Mouse (Mus musculus): ENCODE measurements around the gene Stard13.

The Stard13 gene

DNA sequence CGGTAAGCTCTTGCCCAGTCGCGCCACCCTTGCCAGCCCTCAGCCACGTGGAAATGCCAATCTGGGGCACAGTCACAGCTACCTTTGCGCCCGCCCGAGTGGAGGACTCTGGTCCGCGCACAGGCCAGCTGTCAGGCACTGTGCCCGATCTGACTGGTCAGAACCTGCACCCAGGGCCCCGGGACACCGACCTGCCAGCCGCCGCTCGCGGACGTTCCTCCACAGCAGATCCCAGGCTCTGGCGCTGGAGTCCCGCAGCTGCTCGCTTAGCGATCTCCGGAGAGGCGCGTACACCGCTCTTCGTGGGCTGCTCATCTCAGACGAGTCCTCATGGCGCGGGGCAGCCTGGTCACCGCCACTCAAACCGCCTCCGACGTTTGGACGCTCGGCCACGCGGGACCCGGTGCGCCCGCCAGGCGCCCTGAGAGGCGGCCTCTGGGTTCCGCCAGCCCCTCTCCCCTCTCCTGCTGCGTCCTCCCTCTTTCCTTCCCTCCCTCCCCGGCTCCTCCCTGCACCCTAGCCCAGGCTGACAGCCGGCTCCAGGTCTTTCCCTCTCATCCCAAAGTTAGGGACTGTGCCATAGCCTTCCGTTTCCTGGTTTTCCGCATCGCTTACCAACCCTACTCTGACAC is at the start of gene Stard13:
Stard13 (minus strand) TSS at position 437 of the 632 bp plus-strand sequence.
- no peak for DNase-seq (ENCODE audit: low read depth)

DNA sequence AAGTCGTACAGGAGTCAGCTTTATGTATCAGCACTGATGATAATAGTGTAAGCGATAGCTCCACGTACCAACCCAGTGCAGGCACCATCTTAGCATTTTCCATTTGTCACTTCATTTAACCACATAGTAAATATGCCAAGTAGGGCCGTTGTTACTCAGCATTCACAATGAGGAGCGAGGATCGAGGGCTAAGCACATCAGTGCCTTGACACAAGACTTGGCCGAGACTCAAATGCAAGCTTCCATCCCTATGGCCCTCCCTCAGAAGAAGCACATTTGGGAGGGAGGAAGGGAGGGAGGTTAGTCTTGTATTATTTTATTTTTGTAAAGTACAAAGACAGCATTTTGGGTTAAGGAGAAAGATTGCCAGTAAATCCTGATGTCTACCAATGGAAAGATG is 45.9 kb upstream of the Stard13 start:
- no peak for DNase-seq (ENCODE audit: low read depth)

- DNase-seq (ENCODE audit: low read depth), result no peak
Measured at GRCm38 (mm10) chr5:151277927-151278326, 44.3 kb upstream of the Stard13 start.

GRCm38 (mm10) chr5:151275986-151276385 is 42.4 kb upstream of the Stard13 start:
- DNase-seq (ENCODE audit: low read depth), result no peak

DNA sequence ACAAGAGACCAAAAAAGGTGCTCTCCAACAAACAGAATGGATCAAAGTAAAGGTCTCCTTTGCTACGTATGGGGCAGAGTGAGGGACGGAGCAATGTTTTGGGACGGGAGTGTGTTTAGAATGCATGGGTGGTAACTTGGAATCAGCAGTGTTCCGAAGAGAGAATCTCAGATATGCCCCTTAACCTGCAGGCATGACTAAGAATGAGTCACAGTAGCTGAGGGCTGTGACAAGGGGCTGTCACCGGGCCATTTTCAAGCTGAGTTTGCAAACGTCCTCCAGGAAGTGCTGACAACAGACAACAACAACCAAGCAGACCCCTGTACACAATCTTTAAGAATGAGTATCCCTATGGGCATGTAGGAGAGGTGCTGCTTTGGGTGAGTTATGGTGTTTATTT is 40.6 kb upstream of the Stard13 start:
- no peak for DNase-seq (ENCODE audit: low read depth)

GRCm38 (mm10) chr5:151270815-151271214 is 37.2 kb upstream of the Stard13 start:
- no peak for DNase-seq (ENCODE audit: low read depth)

DNA sequence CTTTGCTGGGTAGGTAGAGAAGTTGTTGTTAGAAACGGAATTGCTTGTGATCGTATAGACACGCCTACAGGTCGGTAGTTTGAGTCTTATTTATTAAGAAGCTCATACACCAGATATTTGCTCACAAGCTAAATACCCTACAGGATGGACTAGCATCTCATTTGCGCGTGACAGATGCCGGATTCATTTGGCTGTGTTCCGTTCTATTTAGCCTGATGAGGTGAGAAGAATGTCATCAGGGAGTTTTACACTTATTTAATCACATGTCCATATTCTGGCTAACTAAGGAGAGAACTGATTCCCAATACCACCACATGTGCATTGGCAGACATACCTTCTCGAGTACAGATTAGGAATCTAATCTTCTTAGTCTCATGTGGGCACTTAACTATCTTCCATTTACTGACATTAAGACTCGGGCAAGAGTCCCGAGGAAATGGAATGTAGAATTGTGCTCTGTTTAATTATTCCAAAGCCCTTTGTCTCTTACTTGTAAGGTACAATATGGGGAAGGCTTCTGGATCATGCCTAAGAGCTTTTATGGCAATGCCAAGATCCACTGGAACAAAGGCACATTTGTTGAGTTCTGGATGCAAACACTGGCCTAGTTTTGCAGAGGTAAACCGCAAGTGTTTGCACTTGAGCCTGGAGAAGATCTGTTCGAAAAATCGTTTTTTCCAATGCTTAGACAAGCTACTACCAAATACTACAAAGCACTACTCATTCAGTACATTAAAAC is 33.4 kb upstream of the Stard13 start:
- DNase-seq (ENCODE audit: low read depth), result no peak

- no peak for DNase-seq (ENCODE audit: low read depth)
Measured at GRCm38 (mm10) chr5:151261558-151261957, 27.9 kb upstream of the Stard13 start.

GRCm38 (mm10) chr5:151252213-151252612 is 18.6 kb upstream of the Stard13 start:
- DNase-seq (ENCODE audit: low read depth), result no peak

- no peak for DNase-seq (ENCODE audit: low read depth)
Measured at GRCm38 (mm10) chr5:151251656-151252055, 18.0 kb upstream of the Stard13 start.

DNA sequence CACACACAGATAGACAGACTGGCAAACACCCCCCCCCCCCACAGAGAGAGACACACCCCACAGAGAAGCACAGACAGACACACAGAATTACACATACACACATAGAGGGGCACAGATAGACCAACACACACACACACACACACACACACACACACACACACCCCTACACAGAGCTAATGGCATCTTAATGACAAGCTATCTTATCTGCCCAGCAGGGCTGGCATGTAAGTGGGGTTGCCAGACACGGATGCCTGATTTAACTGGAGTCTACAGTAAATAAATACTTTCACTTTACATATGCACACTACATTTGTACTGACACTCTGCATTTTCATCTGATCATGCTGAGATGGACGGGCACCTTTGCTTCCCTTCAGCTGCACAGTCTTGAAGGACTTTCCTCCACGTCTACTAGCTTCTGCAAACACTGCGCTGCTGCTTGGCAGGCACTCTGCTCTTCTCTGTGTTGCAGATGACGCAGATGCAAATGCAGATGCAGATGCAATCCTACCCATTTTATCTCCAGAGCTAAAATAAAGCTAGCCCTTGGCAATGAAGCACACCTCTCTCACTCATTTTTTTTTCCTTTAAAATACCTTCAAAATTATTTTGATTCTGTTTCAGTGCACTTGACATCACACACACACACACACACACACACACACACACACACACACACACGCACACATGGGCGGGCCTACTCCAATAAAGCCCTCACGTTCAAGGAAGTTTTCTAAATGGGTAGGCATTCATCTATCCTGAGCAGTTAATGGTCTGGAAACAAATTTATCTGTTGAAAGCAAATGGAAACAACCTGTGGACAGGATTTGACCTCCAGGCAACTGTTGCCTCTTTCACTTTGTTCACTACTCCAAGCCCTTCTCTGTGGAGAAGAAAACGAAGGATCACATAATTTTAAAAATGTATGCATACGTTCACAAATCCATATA is 15.3 kb upstream of the Stard13 start:
- DNase-seq (ENCODE audit: low read depth), result no peak

GRCm38 (mm10) chr5:151248084-151248483 is 14.4 kb upstream of the Stard13 start:
- no peak for DNase-seq (ENCODE audit: low read depth)

- DNase-seq (ENCODE audit: low read depth), result no peak
Measured at GRCm38 (mm10) chr5:151247115-151247875, 13.7 kb upstream of the Stard13 start.

DNA sequence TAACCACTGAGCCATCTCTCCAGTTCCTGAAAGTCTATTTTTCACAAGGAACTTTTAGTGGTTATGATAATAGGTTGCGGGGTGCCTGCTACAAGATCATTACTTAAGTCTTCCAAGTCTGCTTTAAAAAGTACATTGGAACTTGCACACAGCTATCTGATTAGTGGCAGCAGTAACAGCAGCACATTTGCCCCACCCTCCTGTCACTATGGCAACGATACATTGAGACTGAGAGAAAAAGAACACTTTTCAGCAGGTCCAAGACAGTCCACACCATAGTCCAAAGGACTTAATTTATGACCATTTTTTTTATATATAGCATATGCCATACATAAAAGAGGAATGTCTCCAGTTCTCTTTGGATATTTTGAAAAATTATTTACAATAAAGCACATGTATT is 12.7 kb upstream of the Stard13 start:
- DNase-seq (ENCODE audit: low read depth), result peak; percentile 22

DNA sequence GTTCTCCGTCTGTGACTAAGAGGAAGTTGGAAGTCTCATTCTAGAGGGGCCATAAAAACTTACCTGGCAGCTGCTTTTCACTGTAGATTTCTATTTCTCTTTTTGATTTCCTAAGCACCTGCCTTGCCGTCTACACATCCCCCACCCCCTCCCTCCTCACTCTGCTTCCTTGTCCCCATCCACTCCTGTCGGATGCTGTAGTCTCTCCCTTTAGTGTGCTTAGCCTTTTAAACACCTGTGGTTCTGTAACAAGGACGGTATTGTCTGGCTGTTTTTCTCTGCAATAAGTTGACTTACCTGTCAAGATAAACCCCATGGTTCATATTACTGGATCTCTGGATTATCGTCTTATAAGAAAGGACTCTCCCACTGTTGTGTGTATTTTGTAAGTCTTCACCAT is 11.9 kb upstream of the Stard13 start:
- no peak for DNase-seq (ENCODE audit: low read depth)

GRCm38 (mm10) chr5:151238730-151239129 is 5.1 kb upstream of the Stard13 start:
- DNase-seq (ENCODE audit: low read depth), result no peak

- no peak for DNase-seq (ENCODE audit: low read depth)
Measured at GRCm38 (mm10) chr5:151236411-151236810, 2.8 kb upstream of the Stard13 start.

DNA sequence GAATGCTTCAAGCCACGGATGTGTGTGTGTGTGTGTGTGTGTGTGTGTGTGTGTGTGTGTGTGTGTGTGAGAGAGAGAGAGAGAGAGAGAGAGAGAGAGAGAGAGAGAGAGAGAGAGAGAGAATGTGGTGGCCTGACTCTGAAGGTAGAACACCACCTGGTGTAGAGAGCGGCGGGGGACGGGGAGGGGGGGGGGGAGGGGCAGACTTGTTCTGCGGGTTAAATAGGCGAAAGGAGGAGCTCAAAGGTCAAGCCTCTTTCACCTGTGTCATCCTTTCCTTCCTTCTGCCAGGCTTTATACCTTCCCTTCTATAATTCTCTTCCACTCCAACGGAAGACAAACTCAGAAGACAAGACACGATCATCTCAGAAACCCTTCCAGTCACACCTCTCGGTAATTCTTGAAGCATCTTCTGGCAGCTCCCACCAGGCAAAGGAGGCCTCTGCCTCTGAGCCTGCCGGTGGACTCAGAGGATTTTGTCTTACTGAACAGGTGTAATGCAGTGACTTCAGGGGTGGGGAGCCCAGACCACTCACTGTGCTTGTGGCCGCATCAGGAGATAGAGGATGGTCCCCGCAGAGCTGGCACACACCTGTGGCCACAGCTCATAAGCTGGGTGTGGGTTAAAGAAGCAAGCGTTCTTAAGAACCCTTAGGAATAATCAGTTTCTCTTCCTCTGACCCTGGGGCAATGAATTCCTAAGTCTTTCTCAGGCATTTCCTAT is 898 bp downstream of the Stard13 start:
- DNase-seq (ENCODE audit: low read depth), result no peak

DNA sequence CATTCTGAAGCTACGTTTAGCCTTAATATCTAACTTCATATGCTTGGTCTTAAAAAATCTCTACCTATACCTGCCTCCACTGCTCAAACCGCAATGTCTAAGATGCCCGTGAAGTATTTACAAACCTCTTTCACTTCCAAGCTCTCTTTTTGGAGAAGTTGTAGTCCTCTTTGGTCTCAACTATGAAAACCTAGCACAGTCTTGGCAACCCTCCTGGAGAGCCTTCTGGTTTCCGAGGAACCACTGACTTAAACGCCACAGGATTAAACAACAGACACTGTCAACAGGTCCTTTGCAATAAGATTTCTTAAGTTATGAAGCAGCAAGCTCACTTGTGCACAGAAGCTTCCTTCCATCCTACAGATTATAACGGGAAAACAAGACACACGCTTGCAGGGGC is 1.8 kb downstream of the Stard13 start:
- DNase-seq (ENCODE audit: low read depth), result no peak

DNA sequence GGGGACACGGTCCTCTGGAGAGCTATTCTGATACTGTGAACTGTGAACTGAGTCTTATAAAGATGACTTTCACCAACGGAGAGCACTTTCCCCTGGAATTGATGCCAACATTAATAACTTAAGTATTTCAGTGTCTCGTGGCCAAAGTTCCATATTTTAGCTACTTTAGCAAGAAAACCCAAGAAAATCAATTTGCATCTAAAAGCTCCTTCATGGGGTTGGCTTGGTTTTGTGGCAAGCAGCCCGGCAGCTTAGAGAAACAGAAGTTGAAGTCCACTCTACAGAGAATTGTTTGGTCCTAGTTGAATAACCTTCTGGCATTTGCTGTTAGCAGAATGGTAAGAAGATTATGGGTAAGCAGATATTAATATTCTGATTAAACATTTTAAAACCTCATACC is 2.2 kb downstream of the Stard13 start:
- no peak for DNase-seq (ENCODE audit: low read depth)

- no peak for DNase-seq (ENCODE audit: low read depth)
Measured at GRCm38 (mm10) chr5:151230427-151230826, 3.2 kb downstream of the Stard13 start.
